Mouse (Mus musculus): ENCODE measurements around the gene Pappa2. TPM values are rescaled to one million over a fixed set of nuclear protein-coding genes. Genes with fewer than 3 reads are reported as not detected.

The Pappa2 gene
- polyA plus RNA-seq, 1 experiment from 2014 or later = 1.4 TPM

DNA sequence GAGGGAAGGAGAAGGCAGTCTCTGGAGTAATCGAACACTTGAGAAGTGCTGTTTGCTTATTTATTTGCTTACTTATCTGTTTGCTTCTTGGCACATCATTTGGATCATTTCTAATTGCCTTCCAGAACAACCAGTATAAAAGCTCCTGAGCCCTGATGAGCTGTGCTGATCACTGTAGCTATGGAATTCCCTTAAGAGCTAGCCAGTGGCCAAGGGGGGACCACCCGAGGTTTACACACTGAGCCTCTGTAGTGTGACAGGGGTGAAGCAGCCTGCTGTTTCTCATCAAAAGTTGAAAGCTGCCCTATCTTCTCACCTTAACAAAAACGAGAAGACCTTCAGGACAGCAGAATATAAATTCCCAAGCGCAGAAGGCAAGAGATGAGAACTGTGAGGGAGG, 35.4 kb downstream of the Pappa2 start:
- WGBS = 77% methylated on average over 4 of the region's 4 CpGs
- H3K4me1 ChIP-seq = no peaks in the 10 kb centered on the region
- H3K4me2 ChIP-seq = no peak overlapping the region
- H3K9me3 ChIP-seq (replicated peaks) = no peaks in the 10 kb centered on the region
- H3K4me3 ChIP-seq = no peak overlapping the region
- no peaks in the 10 kb centered on the region for H3K27me3 ChIP-seq
- no peak for ATAC-seq
- H3K36me3 ChIP-seq (ENCODE audit: poor library complexity, severe bottlenecking) = no peaks in the 10 kb centered on the region
- no peak overlapping the region for H3K9ac ChIP-seq
- H3K27ac ChIP-seq = no peak overlapping the region

DNA sequence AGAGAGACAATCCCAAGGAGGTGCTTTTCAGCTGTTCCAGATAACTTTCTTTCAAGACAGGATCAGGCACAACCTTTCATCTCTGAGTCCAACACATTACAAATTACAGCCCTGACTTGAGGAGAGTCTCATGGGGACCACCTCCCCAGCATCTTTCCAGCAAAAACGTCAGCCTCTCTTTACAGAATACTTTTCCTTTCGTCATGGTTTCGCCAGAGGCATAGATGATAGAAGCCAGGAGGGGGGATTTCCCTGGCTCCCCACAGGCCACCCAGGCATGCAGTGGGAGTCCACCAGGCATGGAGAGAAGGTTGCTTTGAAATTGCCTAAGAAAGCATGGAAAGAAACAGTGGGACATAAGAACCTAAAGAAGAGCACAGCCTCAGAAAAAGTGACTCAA, 37.4 kb downstream of the Pappa2 start:
- Histone ChIP-seq H3K36me3 (ENCODE audit: poor library complexity, severe bottlenecking) (no peaks in the 10 kb centered on the region), H3K4me1 (no peaks in the 10 kb centered on the region), H3K4me2 (no peak overlapping the region), H3K4me3 (no peak overlapping the region), H3K27me3 (no peaks in the 10 kb centered on the region), H3K9ac (no peak overlapping the region), H3K27ac (no peak overlapping the region), H3K9me3 (replicated peaks) (no peaks in the 10 kb centered on the region)
- 64% methylated on average over 3 of the region's 3 CpGs for WGBS
- no peak for ATAC-seq

DNA sequence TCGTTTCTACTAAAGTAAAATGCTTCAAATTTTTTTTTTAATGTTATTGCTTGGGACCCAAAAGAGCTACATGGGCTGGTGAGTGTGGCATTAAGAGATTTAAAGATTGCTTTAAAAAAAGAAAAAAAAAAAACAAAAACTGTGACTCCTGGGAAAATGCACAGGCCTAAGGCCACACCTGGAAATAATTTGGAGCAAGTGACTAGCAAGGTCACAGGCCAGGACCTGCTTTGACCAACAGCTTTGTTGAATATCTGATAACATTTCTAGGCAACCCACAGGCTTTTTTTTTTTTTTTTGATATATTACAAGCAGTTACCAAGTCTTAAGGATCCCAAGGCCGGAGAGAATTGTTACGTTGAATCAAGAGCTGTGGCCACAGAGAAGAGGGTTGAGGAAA, 39.3 kb downstream of the Pappa2 start:
- Histone ChIP-seq H3K9me3 (replicated peaks) (no peaks in the 10 kb centered on the region), H3K4me1 (no peaks in the 10 kb centered on the region), H3K4me2 (no peak overlapping the region), H3K36me3 (ENCODE audit: poor library complexity, severe bottlenecking) (no peaks in the 10 kb centered on the region), H3K9ac (no peak overlapping the region), H3K4me3 (no peak overlapping the region), H3K27ac (no peak overlapping the region), H3K27me3 (no peaks in the 10 kb centered on the region)
- 82% methylated on average over 3 of the region's 3 CpGs for WGBS
- ATAC-seq = no peak

DNA sequence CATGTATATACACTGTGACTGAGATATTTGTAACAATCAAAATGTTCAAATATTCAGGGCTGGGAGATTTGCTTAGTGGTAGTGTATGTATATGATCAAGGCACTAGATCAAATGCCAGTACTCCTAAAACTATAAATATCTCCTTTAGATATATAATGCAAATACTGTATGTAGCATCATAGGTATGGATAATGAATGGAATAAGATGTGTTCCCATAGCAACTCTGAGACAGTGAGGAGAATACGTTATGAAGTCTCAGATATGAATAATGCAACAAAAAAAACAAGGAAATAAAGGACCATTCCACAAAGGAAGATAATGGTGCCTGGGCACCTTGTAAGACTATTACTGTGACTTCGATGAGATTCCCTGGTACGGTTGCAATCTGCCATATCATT, 45.8 kb downstream of the Pappa2 start:
- Histone ChIP-seq H3K27me3 (no peaks in the 10 kb centered on the region), H3K4me3 (no peak overlapping the region), H3K9me3 (replicated peaks) (no peaks in the 10 kb centered on the region), H3K36me3 (ENCODE audit: poor library complexity, severe bottlenecking) (no peaks in the 10 kb centered on the region), H3K4me2 (no peak overlapping the region), H3K4me1 (no peaks in the 10 kb centered on the region), H3K9ac (no peak overlapping the region), H3K27ac (no peak overlapping the region)
- ATAC-seq = no peak
- WGBS = 90% methylated on average over 3 of the region's 3 CpGs

DNA sequence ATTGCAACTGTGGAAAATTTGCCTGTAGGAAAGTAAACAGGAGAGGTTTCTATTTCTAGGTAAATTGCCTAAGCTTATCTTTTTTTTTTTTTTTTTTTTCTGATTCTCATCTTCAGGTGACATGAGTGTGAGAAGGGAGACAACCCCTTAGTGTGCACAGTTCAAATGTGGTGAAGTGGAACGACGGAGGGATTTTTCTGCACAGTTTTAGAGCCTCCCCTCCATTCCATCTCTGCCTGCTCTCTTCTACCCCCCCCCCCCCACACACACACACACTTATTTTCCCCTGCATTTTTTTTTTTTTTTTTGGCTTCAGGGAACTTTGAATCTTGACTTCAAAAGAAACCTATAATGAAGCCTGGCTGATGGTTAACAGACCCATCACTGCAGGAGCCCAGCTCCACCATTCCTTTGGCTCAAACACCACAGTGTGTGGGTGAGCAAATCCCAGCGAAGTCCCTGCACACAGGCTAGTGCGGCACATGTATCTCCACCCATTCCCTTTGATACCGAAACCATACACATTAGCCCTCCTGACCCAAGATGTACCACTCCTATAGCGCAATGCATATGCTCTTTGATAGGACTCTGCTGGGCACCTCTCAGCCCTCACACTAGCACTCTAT, 49.0 kb downstream of the Pappa2 start:
- H3K9ac ChIP-seq = no peak overlapping the region
- 89% methylated on average over 6 of the region's 6 CpGs for WGBS
- no peak for ATAC-seq
- no peak overlapping the region for H3K4me3 ChIP-seq
- H3K4me2 ChIP-seq = no peak overlapping the region
- no peaks in the 10 kb centered on the region for H3K36me3 ChIP-seq (ENCODE audit: poor library complexity, severe bottlenecking)
- H3K9me3 ChIP-seq (replicated peaks) = no peaks in the 10 kb centered on the region
- no peaks in the 10 kb centered on the region for H3K4me1 ChIP-seq
- H3K27ac ChIP-seq = no peak overlapping the region
- no peaks in the 10 kb centered on the region for H3K27me3 ChIP-seq

DNA sequence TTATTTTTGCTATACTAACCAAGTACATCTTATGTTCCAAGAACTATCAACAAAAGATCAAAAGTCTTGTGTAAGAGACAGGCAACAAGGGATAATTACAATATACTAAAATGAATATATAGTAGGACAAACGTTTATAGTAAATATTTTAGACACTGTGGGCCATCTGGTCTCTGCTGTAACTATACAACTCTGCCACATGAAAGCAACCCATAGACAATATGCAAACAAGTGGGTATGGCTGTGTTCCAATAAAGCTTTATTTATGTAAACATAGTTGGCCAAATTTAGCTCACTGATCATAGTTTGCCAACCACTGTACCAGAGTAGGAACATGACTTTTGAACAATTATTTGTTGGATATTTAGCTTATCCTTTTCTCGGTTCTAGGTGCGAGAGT, 50.9 kb downstream of the Pappa2 start:
- no peak for ATAC-seq
- Histone ChIP-seq H3K27me3 (no peaks in the 10 kb centered on the region), H3K27ac (no peak overlapping the region), H3K9me3 (replicated peaks) (no peaks in the 10 kb centered on the region), H3K9ac (no peak overlapping the region), H3K4me1 (no peaks in the 10 kb centered on the region), H3K36me3 (ENCODE audit: poor library complexity, severe bottlenecking) (no peaks in the 10 kb centered on the region), H3K4me3 (no peak overlapping the region), H3K4me2 (no peak overlapping the region)
- WGBS = 73% methylated on average over 3 of the region's 3 CpGs

DNA sequence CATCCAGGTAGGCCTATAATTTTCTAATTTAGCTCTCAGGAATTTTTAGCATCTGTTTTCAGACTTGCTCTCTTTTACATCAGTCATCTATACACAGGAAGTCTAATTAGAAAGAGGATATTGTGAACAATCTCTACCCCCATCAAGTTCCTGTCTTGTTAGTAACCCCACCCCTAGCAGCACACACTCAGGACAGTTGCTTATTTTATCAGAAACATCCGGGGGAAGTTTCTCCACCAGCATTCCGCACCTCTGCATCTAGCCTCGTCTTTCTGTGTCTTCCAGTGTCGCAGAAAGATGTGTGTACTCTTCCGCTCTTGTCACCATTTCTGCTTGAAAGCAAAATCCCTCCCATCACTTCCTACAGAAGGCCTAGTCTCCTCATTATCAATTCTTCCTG, 59.8 kb downstream of the Pappa2 start:
- H3K27ac ChIP-seq = no peak overlapping the region
- H3K9me3 ChIP-seq (replicated peaks) = no peaks in the 10 kb centered on the region
- H3K9ac ChIP-seq = no peak overlapping the region
- no peaks in the 10 kb centered on the region for H3K36me3 ChIP-seq (ENCODE audit: poor library complexity, severe bottlenecking)
- H3K4me1 ChIP-seq = no peaks in the 10 kb centered on the region
- no peak for ATAC-seq
- H3K4me3 ChIP-seq = no peak overlapping the region
- H3K4me2 ChIP-seq = no peak overlapping the region
- 84% methylated on average over 5 of the region's 5 CpGs for WGBS
- H3K27me3 ChIP-seq = no peaks in the 10 kb centered on the region

DNA sequence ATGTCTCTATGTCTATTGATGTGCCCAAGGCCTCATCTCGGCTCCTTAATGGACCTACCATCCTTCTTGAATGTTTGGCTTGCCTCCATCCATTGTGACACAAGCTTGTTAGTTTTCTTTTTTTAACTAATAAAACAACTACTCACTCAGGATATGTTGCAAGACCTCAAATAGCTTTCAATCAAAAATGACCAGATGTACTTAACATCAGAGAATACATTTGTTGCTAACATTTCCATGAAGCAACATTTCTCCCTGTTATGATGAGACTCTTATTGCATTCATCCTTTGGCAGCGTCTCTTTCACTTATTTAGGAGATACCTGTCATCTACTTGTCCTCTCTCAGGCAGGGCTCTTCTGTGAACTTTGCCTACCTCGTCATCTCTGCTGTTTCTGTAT, 61.4 kb downstream of the Pappa2 start:
- H3K4me1 ChIP-seq = no peaks in the 10 kb centered on the region
- H3K27me3 ChIP-seq = no peaks in the 10 kb centered on the region
- ATAC-seq = no peak
- H3K4me3 ChIP-seq = no peak overlapping the region
- H3K27ac ChIP-seq = no peak overlapping the region
- no peaks in the 10 kb centered on the region for H3K36me3 ChIP-seq (ENCODE audit: poor library complexity, severe bottlenecking)
- no peak overlapping the region for H3K4me2 ChIP-seq
- 74% methylated on average over 3 of the region's 3 CpGs for WGBS
- H3K9ac ChIP-seq = no peak overlapping the region
- no peaks in the 10 kb centered on the region for H3K9me3 ChIP-seq (replicated peaks)

DNA sequence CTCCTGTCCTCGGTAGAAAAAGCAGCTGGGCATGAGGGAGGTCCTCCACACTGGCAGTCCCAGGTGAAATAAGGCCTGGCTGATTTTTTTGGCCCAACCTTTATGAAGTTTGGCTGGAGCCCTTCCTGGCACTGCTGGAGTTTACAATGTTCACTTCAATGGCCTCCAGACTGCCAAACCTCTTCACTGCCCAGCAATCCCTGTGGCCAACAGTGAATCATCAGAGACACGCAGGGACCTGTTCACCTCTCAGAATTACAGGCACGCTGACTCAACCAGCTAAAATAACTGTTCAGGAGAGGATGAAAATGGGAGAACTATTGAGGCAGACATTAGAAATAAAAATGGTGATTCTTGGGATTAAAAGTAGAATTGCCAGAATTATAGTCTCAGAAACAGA, 63.2 kb downstream of the Pappa2 start:
- H3K9me3 ChIP-seq (replicated peaks) = no peaks in the 10 kb centered on the region
- no peak overlapping the region for H3K27ac ChIP-seq
- H3K27me3 ChIP-seq = no peaks in the 10 kb centered on the region
- H3K36me3 ChIP-seq (ENCODE audit: poor library complexity, severe bottlenecking) = no peaks in the 10 kb centered on the region
- no peaks in the 10 kb centered on the region for H3K4me1 ChIP-seq
- no peak overlapping the region for H3K9ac ChIP-seq
- H3K4me3 ChIP-seq = no peak overlapping the region
- H3K4me2 ChIP-seq = no peak overlapping the region
- ATAC-seq = no peak
- WGBS = 89% methylated on average over 3 of the region's 3 CpGs

DNA sequence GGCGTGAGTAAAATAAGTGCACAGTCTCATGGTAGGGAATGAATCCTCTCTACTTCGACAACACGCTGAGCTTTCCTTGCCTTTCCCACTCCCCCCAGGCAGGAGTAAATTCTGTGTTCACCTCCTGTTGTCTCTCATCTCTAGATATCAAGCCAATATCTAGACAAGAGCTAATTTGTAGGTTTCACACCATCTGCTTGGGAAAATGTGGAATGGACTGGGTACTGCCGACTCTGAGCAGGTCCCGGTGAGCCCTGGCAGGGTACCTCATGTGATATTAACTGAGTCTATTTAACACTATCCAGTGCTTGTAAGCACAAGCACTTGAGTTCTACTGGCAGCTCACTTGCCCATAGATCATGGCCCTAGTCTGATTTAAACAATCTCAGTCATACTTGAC, 64.7 kb downstream of the Pappa2 start:
- no peaks in the 10 kb centered on the region for H3K27me3 ChIP-seq
- 87% methylated on average over 5 of the region's 5 CpGs for WGBS
- no peak for ATAC-seq

DNA sequence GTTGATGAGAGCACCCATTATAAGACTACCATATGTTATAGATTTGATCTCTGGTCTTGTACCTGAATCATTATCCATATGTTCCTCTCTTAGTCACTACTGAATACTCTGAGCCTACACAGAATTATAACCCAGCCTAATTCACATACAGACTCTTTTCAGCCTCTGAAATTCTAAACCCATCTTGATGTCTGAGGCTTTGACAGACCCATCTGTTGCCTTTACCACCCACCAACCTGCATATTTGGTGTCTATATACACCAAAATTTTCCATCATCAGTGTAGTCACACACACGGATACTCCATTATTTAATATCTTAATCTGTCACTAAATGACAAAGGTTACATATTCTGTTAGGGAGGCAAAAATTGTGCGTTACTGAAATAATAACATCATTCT, 69.6 kb downstream of the Pappa2 start:
- no peak overlapping the region for H3K9ac ChIP-seq
- H3K4me3 ChIP-seq = no peak overlapping the region
- H3K4me1 ChIP-seq = no peaks in the 10 kb centered on the region
- no peak overlapping the region for H3K4me2 ChIP-seq
- H3K9me3 ChIP-seq (replicated peaks) = no peaks in the 10 kb centered on the region
- ATAC-seq = no peak
- no peak overlapping the region for H3K27ac ChIP-seq
- H3K36me3 ChIP-seq (ENCODE audit: poor library complexity, severe bottlenecking) = no peaks in the 10 kb centered on the region
- WGBS = 92% methylated on average over 2 of the region's 2 CpGs
- no peaks in the 10 kb centered on the region for H3K27me3 ChIP-seq

More for the DNA sequence above, 64.7 kb downstream of the Pappa2 start:
- Histone ChIP-seq H3K9ac (no peak overlapping the region), H3K4me3 (no peak overlapping the region), H3K36me3 (ENCODE audit: poor library complexity, severe bottlenecking) (no peaks in the 10 kb centered on the region), H3K4me1 (no peaks in the 10 kb centered on the region), H3K9me3 (replicated peaks) (no peaks in the 10 kb centered on the region), H3K27ac (no peak overlapping the region), H3K4me2 (no peak overlapping the region)

DNA sequence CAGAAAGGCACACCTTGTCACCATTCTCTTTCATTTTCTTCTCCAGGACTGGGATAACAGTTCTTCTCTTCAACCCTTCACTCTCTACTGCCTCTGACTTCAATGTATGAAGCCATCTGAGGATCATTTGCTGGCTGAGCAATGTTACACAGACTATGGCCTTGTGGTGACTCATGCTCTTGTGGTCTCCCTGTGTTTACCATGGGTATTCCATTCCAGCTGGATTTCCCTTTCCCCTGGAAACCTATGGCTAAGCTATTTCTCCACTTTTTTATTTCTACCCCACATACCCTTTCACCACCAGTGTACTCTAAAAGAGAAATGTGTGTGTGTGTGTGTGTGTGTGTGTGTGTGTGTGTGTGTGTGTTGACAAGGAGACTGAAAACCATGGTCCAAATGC, 83.0 kb downstream of the Pappa2 start:
- Histone ChIP-seq H3K4me1 (no peaks in the 10 kb centered on the region), H3K27ac (no peak overlapping the region), H3K27me3 (no peaks in the 10 kb centered on the region), H3K9me3 (replicated peaks) (no peaks in the 10 kb centered on the region), H3K4me3 (no peak overlapping the region), H3K9ac (no peak overlapping the region), H3K36me3 (ENCODE audit: poor library complexity, severe bottlenecking) (no peaks in the 10 kb centered on the region), H3K4me2 (no peak overlapping the region)
- ATAC-seq = no peak

DNA sequence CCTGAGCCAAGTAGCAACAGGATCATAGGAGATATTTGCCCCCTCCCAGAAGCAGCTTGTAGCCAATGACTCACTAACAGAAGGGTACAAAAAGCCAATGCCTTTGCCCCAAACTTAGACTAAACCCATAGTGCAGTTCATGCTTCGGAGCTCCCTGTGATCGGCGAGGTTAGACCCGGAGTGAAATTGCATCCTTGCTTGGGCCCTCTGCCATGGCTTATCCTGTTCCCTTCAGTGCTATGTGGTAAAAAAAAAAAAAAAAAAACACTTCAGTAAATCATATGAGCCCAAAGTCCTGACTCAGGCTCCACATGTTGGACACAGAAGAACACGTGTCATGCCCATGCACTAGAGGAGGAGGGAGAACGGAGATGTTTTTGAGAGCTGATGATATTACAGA, 85.8 kb downstream of the Pappa2 start:
- Histone ChIP-seq H3K4me2 (no peak overlapping the region), H3K9me3 (replicated peaks) (no peaks in the 10 kb centered on the region), H3K36me3 (ENCODE audit: poor library complexity, severe bottlenecking) (no peaks in the 10 kb centered on the region), H3K27me3 (no peaks in the 10 kb centered on the region), H3K4me3 (no peak overlapping the region), H3K4me1 (no peaks in the 10 kb centered on the region), H3K27ac (no peak overlapping the region), H3K9ac (no peak overlapping the region)
- WGBS = 86% methylated on average over 6 of the region's 6 CpGs
- no peak for ATAC-seq
